Mouse (Mus musculus): Measurements from ENCODE around the gene Galnt10.
"Not testable (repeated sequence)": the region's sequence is repeated elsewhere in the genome, so short reads cannot be mapped to it uniquely, and the experiment has no call there.

Gene Galnt10

GRCm38 (mm10) chr11:57800266-57800951, 155.2 kb downstream of the Galnt10 start:
- peak; percentile 45 for DNase-seq

GRCm38 (mm10) chr11:57800971-57801765, 155.9 kb downstream of the Galnt10 start, which contains the start of gene Sap30l:
Sap30l (plus strand) TSS chr11:57801637.
- peak; percentile 98 for DNase-seq

GRCm38 (mm10) chr11:57801766-57802510, 156.7 kb downstream of the Galnt10 start:
- DNase-seq: peak; percentile 67

- peak; percentile 34 for DNase-seq
These were observed 157.2 kb downstream of the Galnt10 start for GRCm38 (mm10) chr11:57802511-57802870.

GRCm38 (mm10) chr11:57805047-57805446, 159.8 kb downstream of the Galnt10 start:
- DNase-seq: no peak

- no peak for DNase-seq
These were observed 163.9 kb downstream of the Galnt10 start for GRCm38 (mm10) chr11:57809017-57809731.

GRCm38 (mm10) chr11:57809732-57810098, 164.5 kb downstream of the Galnt10 start:
- DNase-seq: no peak

- DNase-seq: no peak
These were observed 165.8 kb downstream of the Galnt10 start for GRCm38 (mm10) chr11:57811006-57811405.

- DNase-seq: no peak
These were observed 167.0 kb downstream of the Galnt10 start for GRCm38 (mm10) chr11:57812212-57812611.

GRCm38 (mm10) chr11:57813641-57814040, 168.4 kb downstream of the Galnt10 start:
- no peak for DNase-seq

- peak; percentile 12 for DNase-seq
These were observed 172.9 kb downstream of the Galnt10 start for GRCm38 (mm10) chr11:57818189-57818588.

GRCm38 (mm10) chr11:57819999-57820581, 174.8 kb downstream of the Galnt10 start:
- peak; percentile 78 for DNase-seq

GRCm38 (mm10) chr11:57823159-57823558, 177.9 kb downstream of the Galnt10 start:
- DNase-seq: not testable (repeated sequence)

GRCm38 (mm10) chr11:57823714-57824113, 178.5 kb downstream of the Galnt10 start:
- no peak for DNase-seq

GRCm38 (mm10) chr11:57825234-57825633, 180.0 kb downstream of the Galnt10 start:
- DNase-seq: peak; percentile 24

GRCm38 (mm10) chr11:57827048-57827914, 182.0 kb downstream of the Galnt10 start:
- DNase-seq: peak; percentile 54

GRCm38 (mm10) chr11:57827915-57828545, 182.8 kb downstream of the Galnt10 start:
- DNase-seq: peak; percentile 27

GRCm38 (mm10) chr11:57828955-57829870, 184.0 kb downstream of the Galnt10 start:
- no peak for DNase-seq

- no peak for DNase-seq
These were observed 184.9 kb downstream of the Galnt10 start for GRCm38 (mm10) chr11:57829871-57830775.
